Mouse (Mus musculus): ENCODE measurements around the gene Lnx2.

The Lnx2 gene

GRCm38 (mm10) chr5:147077305-147078034 lies 1.1 kb upstream of the Lnx2 start:
- peak; percentile 90 for DNase-seq (ENCODE audit: low read depth, low spot score)

- DNase-seq (ENCODE audit: low read depth, low spot score) = peak; percentile 91
Measured at GRCm38 (mm10) chr5:147076799-147077165, 396 bp upstream of the Lnx2 start, which contains the start of gene Polr1d. Gene Polr1d (plus strand): TSS chr5:147077050.

DNA sequence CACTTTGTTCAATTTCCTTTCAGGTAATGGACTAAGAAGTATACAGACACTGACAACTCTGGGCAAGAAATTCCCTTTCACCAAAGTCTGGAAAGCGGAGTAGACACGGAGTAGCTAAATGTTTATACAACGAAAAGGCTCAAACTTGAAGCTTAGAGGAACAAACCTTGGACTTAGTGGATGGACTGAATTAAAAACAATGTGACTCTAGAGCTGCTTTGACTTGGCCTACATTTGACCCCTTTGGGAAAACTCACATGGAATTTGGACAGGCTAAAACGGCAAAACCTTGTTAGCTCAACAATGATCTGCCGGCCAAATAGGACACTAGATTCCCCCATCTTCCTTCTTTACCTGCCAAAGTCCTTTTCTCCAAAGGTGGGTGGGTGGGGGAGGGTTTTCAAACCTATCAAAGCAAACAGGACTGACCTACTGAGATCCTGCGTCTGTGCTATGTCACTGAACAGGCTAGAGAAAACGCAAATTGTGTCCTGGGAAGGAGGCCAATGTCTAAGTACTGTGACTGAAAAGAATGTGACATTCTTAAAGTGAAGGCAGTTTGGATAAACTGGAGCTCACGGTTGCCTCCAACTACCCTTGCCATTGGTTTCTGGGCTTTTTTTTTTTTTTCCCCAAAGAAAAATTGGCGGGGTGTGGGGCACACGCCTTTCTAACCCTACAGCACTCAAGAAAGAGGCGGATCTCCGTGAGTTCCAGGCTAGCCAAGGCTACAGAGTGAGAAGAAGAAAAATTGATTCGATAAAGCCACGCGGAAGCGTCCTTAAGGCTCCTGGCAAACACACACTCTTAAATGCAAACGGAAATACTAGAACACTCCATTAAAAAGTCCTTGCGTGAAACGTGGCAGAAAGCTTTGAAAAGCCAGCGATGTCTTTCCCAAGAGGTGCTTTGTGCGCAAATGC lies 1.0 kb downstream of the Lnx2 start:
- no peak for DNase-seq (ENCODE audit: low read depth, low spot score)

- no peak for DNase-seq (ENCODE audit: low read depth, low spot score)
Measured at GRCm38 (mm10) chr5:147073805-147074204, 2.6 kb downstream of the Lnx2 start.

GRCm38 (mm10) chr5:147071886-147072285 lies 4.5 kb downstream of the Lnx2 start:
- no peak for DNase-seq (ENCODE audit: low read depth, low spot score)

- DNase-seq (ENCODE audit: low read depth, low spot score) = peak; percentile 33
Measured at GRCm38 (mm10) chr5:147070791-147071516, 5.4 kb downstream of the Lnx2 start.

GRCm38 (mm10) chr5:147068876-147069275 lies 7.5 kb downstream of the Lnx2 start:
- no peak for DNase-seq (ENCODE audit: low read depth, low spot score)

DNA sequence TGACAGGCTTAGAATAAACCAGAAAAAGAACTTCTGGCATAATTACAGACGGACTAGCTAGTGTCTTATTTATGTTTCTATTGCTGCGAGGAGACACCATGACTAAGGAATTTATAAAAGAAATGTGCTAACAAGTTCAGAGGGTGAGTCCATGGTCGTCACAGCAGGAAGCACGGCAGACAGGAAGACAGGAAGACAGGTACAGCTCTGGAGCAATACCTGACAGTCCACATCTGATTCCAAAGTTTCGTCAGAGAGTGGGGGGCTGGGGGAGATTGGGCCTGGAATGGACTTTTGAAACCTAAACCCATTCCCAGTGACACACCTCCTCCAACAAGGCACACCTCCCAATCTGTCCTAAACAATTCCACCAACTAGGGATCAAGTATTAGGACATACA lies 9.4 kb downstream of the Lnx2 start:
- DNase-seq (ENCODE audit: low read depth, low spot score) = peak; percentile 93

DNA sequence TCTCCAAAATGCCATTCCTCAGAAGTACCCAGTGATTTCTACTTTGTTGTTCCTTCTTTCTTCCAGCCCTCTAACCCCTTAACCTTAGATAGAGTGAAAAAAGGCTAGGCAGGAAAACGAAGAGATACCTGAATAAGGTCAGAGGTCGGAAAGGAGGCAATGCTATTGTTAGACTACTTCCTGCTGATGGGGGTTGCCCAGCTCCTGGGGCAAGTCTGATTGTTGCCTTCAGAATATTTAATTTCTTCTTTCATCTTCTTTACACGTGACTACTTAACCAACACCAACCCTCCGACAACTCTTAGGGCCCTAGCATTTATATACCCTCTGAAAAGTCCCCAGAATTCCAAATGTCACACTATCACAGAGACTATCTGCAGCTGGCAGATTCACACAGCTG lies 10.3 kb downstream of the Lnx2 start:
- peak; percentile 93 for DNase-seq (ENCODE audit: low read depth, low spot score)

DNA sequence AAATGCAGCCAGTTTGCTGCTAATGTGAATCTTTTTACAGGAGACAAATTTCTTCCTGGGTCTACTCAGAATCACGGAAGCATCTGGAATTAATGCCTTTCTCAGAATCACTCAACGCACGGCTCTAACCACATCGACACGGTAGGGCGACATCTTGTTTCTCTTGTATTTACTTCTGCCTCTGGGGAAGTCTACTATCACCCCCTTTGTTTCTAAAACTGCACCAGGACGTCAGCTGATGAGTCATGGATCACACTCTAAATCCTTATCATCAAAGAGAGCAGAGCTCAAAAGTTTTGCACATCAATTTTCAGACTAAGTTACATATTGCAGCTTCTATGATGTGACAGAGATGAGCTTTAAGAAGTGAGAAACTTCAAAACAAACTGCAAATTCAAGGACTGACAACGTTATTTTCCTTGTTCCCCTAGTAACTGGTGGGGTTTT lies 13.1 kb downstream of the Lnx2 start:
- DNase-seq (ENCODE audit: low read depth, low spot score) = no peak

GRCm38 (mm10) chr5:147060024-147060423 lies 16.4 kb downstream of the Lnx2 start:
- DNase-seq (ENCODE audit: low read depth, low spot score) = no peak

DNA sequence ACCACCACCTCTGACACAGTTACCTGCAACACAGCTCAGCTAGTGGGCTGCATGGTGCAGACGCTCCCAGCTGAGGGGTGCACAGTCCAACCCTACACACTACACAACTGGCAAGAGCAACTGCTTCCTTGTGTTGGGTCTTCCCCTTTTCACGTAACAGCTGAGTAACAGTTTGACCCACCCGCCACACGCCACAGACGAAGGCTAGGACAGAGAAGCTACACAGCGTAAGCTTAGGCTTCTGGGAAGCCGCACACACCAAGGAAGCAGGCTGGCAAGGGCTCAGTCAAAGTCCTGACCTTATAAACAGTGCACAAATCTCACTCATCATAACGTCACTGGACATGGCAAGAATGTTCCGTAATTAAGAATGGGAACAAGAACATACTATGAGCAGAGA lies 17.1 kb downstream of the Lnx2 start:
- DNase-seq (ENCODE audit: low read depth, low spot score) = no peak

GRCm38 (mm10) chr5:147058661-147059060 lies 17.7 kb downstream of the Lnx2 start:
- no peak for DNase-seq (ENCODE audit: low read depth, low spot score)

DNA sequence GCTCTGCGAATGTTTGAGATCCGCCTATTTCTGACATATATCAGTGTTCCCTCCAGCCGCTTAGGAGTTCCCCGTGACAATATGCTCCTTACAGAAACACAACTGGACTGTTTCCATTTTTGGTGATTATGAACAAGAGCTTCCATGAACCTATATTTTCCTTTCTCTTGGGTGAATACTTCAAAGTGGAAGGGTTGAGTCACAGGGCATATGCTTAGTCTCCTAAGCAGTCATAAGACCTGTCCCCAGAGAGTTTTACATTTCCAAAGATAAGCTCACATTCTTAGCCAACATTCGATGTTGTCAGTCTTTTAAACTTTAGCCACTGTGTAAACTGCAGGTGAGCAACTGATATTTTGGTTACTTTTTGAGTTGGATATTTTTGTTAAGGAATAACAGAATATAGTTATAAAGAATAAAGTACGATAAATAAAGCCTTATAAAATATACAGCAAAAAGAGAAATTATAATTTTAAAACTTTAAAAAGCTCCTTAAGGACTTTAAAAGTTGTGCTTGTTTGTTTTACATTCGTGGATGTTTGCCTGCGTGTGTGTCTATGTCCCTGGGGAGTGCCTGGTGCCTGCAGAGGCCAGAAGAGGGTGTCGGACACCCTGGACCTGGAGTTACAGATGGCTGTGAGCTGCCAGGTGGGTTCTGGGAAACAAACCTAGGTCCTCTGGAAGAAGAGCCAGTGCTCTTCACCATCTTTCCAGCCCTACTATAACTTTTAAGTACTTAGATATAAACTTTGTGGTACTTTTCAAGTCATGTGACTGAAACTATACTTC lies 18.6 kb downstream of the Lnx2 start:
- DNase-seq (ENCODE audit: low read depth, low spot score) = no peak

GRCm38 (mm10) chr5:147056712-147057290 lies 19.6 kb downstream of the Lnx2 start:
- DNase-seq (ENCODE audit: low read depth, low spot score) = no peak

DNA sequence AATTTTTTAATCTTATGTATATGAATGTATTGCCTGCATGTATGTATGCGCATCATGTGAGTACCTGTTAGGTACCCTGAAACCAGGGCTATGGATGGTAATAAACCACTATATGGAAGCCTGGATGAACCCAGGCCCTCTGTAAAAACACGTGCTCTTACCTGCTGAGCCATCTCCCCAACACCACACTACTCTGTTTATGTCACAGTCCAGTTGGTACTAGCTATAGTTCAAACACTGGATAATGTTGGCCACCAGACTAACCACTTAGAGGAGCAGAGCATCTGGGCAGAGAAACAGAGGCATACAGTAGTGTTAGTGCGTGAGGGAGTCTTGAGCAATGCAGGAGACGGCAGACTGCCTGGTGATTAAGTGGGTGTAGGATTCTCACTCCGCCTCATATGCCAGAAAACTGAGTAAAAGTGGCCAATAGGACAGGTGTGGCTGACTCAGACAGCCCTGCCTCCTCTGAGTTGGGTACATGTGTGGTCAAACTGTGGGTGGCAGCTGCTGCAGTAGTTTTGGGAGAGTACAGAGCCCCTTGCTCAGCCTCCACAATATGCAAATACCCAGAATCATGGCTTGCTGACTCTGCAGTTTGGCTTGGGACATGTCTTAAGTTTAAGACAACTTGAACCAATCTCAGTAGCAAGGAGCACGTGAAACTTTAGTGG lies 20.7 kb downstream of the Lnx2 start:
- DNase-seq (ENCODE audit: low read depth, low spot score) = no peak

DNA sequence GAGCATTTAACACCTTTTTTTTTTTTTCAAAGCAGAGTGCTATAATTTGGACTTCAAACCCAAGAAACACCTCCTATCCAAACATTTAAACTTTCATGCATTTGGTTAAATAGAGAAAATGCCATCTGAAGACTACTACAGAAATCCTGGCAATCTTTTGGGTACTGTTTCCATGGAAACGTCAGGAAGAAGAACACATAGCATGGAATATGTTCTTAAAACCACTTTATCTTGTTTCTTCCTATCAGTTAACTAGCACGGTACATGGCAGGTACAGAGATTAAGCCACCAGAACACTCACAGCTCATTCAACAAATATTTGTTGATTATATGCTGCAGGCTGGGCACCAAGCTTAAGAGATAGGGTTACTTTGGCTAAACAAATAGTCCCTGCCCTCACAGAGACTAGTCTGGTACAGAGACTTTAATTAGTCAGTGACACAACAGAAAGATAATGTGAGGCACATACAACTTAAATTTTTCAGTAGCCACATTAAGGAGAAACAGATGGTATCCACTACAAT lies 21.6 kb downstream of the Lnx2 start:
- DNase-seq (ENCODE audit: low read depth, low spot score) = no peak

DNA sequence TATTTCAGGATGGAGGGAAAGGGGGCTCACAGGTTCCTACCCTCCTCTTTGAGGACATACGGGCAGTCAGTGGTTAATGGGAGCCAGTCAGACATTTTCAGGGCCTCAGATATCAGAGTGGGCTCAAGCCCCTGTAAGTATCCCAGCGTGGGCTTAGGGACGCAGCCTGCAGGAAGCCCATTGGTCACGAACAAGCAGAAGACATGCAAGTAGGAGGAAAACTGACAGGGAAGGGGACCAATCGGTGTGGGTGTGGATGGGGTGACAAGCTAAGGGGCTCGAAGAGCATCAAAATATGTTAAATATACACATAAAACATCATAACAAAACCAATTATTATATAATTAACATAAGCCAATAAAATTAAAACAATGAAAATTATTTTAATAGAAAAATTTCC lies 22.1 kb downstream of the Lnx2 start:
- no peak for DNase-seq (ENCODE audit: low read depth, low spot score)

DNA sequence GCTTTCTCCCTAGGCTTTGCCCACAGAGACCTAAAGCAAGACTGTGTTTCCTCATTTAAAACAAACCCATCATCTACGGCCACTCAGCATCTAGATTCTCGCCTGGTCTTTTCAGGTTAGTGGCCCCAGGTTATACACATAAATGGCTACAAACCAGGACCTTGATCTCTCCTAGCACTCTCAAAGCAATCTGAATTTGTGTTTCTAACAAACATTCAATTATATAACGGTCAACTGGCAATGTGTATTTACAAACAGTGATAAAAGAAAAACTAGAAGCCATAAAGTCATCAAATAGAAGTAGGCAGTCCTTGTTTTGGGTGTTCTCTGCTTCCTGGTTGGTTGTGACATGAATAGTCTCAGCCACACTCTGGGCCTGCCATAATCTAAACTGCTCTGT lies 22.9 kb downstream of the Lnx2 start:
- no peak for DNase-seq (ENCODE audit: low read depth, low spot score)

DNA sequence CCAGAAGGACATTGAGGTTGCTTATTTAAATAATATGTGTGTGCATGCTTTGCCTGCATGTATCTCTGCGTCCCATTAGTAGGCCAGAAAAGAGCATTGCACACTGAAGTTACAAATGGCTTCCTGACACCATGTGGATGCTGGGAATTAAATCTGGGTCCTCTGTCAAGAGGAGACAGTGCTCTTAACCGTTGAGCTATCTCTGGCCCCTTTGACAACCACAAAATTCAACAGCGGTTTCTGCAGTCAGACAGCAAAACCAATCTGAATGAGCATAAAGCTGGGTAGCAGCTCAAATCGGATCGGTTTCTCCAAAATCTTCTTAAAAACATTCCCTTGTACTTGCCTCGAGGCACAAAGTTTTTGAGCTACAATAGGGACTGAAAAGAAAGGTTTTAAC lies 23.3 kb downstream of the Lnx2 start:
- DNase-seq (ENCODE audit: low read depth, low spot score) = no peak

Measured in R1 (cell line).